Mouse (Mus musculus) small intestine, adult 10 weeks (tissue): Measurements from ENCODE around the gene Bcas2. TPM values are rescaled to one million over a fixed set of nuclear protein-coding genes. Genes with fewer than 3 reads are reported as not detected.

Experiments used
- polyA plus RNA-seq: library from polyadenylated mRNA; stranded (reverse); fragments of 350-450 nt; fragmentation: Illumina TruSeq; extraction: RNeasy Lipid Tissue Mini Kit (QIAGEN cat#74804); gene quantifications from one replicate; pipeline ENCODE4 v1.2.3, GENCODE M21; 2014; ENCODE audit warnings: low replicate concordance

The Bcas2 gene
- polyA plus RNA-seq = 69.1 TPM

DNA sequence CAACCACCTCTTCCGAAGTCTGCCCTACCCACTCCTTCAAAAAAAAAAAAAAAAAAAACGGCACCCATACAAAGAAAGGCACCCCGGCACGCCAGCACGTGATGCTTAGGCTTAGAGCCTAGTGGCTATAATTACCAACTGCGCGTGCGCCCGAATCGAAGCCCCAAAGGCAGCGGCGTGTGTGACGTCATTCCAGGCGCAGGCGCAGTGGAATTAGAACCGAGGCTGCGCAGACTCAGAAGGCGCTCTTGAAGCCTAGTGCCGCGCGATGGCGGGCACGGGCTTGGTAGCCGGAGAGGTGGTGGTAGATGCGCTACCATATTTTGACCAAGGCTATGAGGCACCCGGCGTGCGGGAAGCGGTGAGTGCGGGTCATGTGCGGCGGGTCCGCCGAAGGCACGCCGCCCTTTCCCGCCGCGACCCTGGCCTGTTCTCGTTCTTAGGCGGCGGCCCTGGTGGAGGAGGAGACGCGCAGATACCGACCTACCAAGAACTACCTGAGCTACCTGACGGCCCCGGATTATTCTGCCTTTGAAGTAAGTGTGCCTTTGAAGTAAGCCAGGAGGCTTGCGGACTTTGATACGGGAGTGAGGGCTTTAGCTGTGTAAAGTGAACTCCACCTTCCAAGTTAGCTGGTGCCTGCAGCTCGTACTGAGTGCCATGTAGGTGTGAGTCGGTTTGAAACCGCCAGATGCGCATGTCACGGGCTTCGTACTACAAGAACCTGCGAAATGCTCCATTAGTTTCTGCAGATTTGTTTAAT is at the start of gene Bcas2:
TSS of gene Bcas2 (plus strand) at position 151 of the 763 bp plus-strand sequence.

Other genes with a start within 250 kb of the Bcas2 start
- gene Sycp1, start 235.6 kb upstream of the Bcas2 start, polyA plus RNA-seq = 0.15 TPM
- not detected for gene Nr1h5, start 207.5 kb upstream of the Bcas2 start, polyA plus RNA-seq
- 35.9 TPM for gene Sike1, start 175.9 kb upstream of the Bcas2 start, polyA plus RNA-seq
- 414 TPM for gene Csde1, start 151.2 kb upstream of the Bcas2 start, polyA plus RNA-seq
- 37.7 TPM for gene Nras, start 113.4 kb upstream of the Bcas2 start, polyA plus RNA-seq
- gene Ampd1, start 97.6 kb upstream of the Bcas2 start, polyA plus RNA-seq = not detected
- 1.4 TPM for gene Dennd2c, start 69.1 kb upstream of the Bcas2 start, polyA plus RNA-seq
- gene Trim33, start 107.6 kb downstream of the Bcas2 start, polyA plus RNA-seq = 56.9 TPM